Mouse (Mus musculus): ENCODE data around the gene Olfr699. TPM values are rescaled to one million over a fixed set of nuclear protein-coding genes. Genes with fewer than 3 reads are reported as not detected.

Gene Olfr699
- not detected for total RNA-seq (2023)

DNA sequence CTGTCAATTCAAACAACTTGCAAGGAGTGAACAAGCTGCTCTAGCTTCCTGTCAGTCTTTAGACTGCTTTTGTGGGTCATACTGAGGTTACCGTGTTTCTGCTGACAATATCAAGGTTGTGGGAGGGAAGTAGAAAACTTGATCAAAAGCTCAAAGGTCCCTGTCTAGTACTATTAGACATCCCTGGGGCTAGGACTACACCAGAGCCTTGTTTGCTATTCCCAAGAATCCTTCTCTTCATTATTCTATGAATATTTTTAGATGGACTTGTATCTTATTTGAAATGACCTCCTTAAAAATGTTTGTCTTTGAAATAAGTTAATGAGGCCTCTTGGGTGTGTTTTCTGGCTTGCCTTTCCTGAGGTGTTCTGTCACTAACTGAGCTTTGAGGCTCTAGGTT is at the start of gene Olfr699:
Olfr699 (minus strand) TSS at position 101 of the 400 bp plus-strand sequence.

DNA sequence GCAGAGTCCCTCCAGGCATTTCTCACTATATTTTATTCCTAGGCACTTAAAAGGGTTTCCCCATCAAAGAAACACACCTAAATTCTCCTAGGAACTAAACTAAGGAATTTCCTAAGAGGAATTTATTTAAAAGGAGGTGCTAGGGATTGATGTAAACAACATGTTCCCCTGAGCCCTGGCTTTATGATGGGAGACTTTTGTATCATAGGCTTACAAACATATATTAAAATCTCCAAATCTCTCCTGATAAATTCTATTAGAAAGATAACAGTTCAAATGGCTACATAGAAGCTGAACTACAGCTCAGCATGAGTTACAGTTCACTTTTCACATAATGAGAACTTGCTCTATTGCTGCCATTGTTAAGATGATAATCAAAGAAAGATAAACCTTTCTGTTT is 40.8 kb upstream of the Olfr699 start, which contains the start of gene Olfr702:
Olfr702 (minus strand) TSS at position 101 of the 400 bp plus-strand sequence.

DNA sequence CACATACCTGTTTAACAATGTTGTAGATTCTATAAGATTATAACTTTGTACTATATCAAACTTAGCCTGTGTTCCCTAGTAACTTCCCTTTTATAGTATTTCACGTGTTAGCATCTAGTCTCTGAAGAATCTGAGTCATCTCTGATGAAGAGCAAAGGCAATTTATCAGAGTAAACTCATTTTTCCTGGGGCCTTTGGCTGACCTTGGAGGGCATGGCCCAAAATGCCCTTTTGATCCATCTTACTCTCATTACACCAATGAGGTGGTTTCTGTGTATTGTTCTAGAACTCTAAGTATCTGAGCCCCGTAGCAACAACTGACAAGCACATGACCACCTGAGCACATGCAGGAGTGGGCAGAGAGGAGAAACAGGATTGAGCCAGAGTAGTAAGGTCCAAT is 20.8 kb upstream of the Olfr699 start, which contains the start of gene Olfr701:
Olfr701 (plus strand) TSS at position 301 of the 400 bp plus-strand sequence.

DNA sequence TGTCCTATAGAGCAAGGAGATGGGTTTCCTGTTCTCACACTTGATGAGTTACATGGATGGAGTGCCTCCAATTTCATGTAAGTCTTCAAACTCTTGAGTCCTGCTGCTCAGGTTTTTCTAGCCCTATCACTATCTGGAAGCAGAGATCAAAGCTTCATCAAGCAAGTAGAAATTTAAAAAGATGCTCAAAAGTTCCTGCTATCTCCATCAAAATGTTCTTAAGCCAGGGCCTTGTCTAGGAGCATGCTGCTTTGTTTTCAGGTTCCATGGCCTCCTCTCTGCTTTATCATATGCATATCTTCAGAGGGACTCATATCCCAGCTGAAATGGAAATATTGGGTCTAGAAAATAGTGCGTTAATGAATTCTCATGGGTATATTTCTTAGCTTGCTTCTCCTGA is 15.7 kb upstream of the Olfr699 start, which contains the start of gene Olfr700:
Olfr700 (minus strand) TSS at position 101 of the 400 bp plus-strand sequence.

DNA sequence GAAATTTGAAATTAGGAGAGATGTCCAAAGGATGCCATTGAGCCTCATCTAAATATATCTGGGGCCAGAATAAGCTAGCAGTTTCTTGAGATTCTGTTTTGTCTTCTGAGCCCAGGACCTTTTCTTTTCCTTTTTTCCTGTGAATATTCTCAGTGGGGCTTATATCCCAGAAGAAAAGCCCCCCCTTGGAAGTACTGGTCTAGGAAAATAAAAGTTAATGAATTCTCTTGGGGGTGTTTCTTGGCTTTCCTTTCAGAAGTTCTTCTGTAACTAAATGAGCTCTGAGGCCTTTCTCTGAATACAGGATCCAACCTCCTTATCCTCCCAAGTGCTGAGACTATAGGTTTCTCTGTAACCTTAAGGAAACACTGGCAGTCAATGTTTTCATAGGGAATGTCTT is 37.7 kb downstream of the Olfr699 start, which contains the start of gene Olfr698:
Olfr698 (minus strand) TSS at position 101 of the 400 bp plus-strand sequence.

DNA sequence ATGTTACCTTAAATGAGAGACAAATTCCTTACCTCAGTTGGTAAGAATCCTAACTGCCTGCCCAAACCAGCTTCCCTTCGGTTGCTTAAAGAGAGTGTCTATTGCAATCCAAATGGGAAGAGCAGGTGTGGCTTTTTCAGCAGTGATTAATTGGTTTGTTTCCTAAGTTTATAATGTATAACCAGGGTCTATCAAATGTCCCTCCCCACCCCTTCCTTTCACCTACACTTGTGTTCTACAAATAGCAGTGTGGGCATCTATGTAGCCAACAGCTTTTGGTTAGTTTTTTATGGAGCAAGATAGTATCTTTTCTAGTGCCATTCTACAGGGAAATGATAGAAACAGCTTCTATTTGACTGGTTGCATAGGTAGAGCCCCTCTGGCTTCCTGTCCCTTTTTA is 50.7 kb downstream of the Olfr699 start, which contains the start of gene Olfr697:
Olfr697 (minus strand) TSS at position 101 of the 400 bp plus-strand sequence.

Other genes starting within 250 kb of the Olfr699 start
- not detected for gene Olfr693, start 112.6 kb downstream of the Olfr699 start, total RNA-seq (2023)
- gene Olfr694, start 101.4 kb downstream of the Olfr699 start, total RNA-seq (2023), result not detected
- not detected for gene Olfr695, start 76.8 kb downstream of the Olfr699 start, total RNA-seq (2023)
- gene Olfr697, start 50.8 kb downstream of the Olfr699 start, total RNA-seq (2023), result not detected
- gene Olfr698, start 37.8 kb downstream of the Olfr699 start, total RNA-seq (2023), result not detected
- not detected for gene Olfr700, start 15.6 kb upstream of the Olfr699 start, total RNA-seq (2023)
- not detected for gene Olfr701, start 20.9 kb upstream of the Olfr699 start, total RNA-seq (2023)
- not detected for gene Olfr702, start 40.7 kb upstream of the Olfr699 start, total RNA-seq (2023)
- not detected for gene Olfr703, start 50.2 kb upstream of the Olfr699 start, total RNA-seq (2023)
- not detected for gene Olfr704, start 70.0 kb upstream of the Olfr699 start, total RNA-seq (2023)
- not detected for gene Olfr705, start 83.7 kb upstream of the Olfr699 start, total RNA-seq (2023)
- gene Olfr706, start 95.0 kb upstream of the Olfr699 start, total RNA-seq (2023), result not detected
- gene Olfr707, start 108.0 kb upstream of the Olfr699 start, total RNA-seq (2023), result not detected
- not detected for gene Olfr1532-ps1, start 114.8 kb upstream of the Olfr699 start, total RNA-seq (2023)
- under 1 TPM; 0.07 to 0.22 TPM for gene Olfr709-ps1, start 139.0 kb upstream of the Olfr699 start, total RNA-seq (2023)
- not detected for gene Olfr710, start 155.1 kb upstream of the Olfr699 start, total RNA-seq (2023)
- gene Olfr6, start 170.7 kb upstream of the Olfr699 start, total RNA-seq (2023), result not detected
- not detected for gene Olfr711, start 182.3 kb upstream of the Olfr699 start, total RNA-seq (2023)
- gene Olfr2, start 212.9 kb upstream of the Olfr699 start, total RNA-seq (2023), result not detected
- gene Olfr713, start 238.0 kb upstream of the Olfr699 start, total RNA-seq (2023), result not detected

Data from neutrophil, adult 59 days (primary cell).